Mouse (Mus musculus) heart, postnatal 0 days (tissue): ENCODE data around the gene Hmbs.

Experiments
- CTCF ChIP-seq: IDR thresholded peaks from 2 replicates; pipeline ENCODE4 v1.5.1; 2016; ENCODE audit warnings: antibody characterized with exemption, control low read depth, low read depth
- EP300 ChIP-seq: IDR thresholded peaks from 2 replicates; pipeline ENCODE4 v1.6.1; 2016; ENCODE audit warnings: antibody characterized with exemption, low read depth

- TF ChIP-seq EP300: no peak
- TF ChIP-seq CTCF: no peak
Observed at GRCm38 (mm10) chr9:44309756-44310155, 34.3 kb downstream of the Hmbs start.
